Mouse (Mus musculus) adrenal gland, postnatal 14 days (tissue): Measurements from ENCODE around the gene Wdr6. TPM values are rescaled to one million over a fixed set of nuclear protein-coding genes. Genes with fewer than 3 reads are reported as not detected.
A peak's percentile ranks its signal among the peaks of the same experiment; 100 is the strongest.
"Not testable (repeated sequence)": the region's sequence is repeated elsewhere in the genome, so short reads cannot be mapped to it uniquely, and the experiment has no call there.

Source experiments
- DNase-seq: peaks from one replicate; pipeline ENCODE4 v3.0.0; 2021; ENCODE audit warnings: mixed read lengths
- long read RNA-seq, 2 experiments: library from polyadenylated mRNA; stranded (forward); transcript quantifications; one replicate each; pipeline ENCODE4 v2.0.0; 2021
- total RNA-seq: library from RNA; stranded (reverse); gene quantifications from 2 replicates; pipeline ENCODE4 v1.2.3, GENCODE M21; 2021

The Wdr6 gene
- 91.0 and 102 TPM in 2 replicates for total RNA-seq
- long read RNA-seq, experiment 1, full-length matches to known transcripts, result 111 of 152 reads
- long read RNA-seq, experiment 1, partial matches to known transcripts, result 39 of 152 reads
- long read RNA-seq, experiment 1, other reads (novel, unspliced or antisense), result 2 of 152 reads
- long read RNA-seq, experiment 2, full-length matches to known transcripts, result 100 of 142 reads
- long read RNA-seq, experiment 2, partial matches to known transcripts, result 41 of 142 reads
- long read RNA-seq, experiment 2, other reads (novel, unspliced or antisense), result 1 of 142 reads

DNA sequence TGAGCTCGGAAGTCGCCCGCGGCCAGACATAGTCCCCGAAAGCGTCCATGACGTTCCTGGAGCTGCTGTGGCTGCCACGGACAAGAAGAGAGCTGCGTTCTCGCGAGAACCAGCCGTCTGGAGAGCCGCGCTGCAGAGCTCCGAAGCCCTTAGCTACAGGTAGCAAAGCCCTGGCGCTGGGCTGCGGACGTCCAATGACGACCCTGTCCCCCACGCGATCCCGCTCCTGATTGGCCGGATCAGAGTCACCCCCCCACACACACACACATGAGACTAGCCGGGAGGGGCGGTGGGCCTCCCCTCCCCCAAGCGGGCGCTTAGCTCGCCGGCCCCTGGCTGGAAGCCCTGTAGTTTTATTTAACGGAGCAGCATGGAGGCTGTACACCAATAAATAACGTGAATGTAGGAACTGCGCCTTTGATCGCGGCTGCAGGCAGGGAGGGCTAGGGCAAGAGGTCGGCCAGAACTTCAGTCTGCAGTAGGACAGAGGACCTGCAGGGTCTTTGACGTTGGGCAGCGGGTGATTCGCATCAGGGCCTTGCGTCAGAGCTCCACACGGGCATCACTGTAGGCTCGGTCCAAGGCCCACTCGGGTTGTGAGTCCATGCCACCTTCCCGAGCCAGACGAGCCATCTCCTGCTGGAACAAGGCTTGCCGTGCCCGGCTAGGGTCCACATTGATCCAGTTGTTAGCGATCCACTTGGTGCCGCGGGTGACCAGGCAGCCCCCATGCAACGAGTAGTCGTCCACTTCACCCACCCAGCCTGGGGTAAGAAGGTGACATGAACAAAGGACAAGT, at the start of gene Wdr6:
Gene Wdr6 (minus strand): TSS at position 195 of the 799 bp plus-strand sequence.
- DNase-seq, result peak; percentile 97

DNA sequence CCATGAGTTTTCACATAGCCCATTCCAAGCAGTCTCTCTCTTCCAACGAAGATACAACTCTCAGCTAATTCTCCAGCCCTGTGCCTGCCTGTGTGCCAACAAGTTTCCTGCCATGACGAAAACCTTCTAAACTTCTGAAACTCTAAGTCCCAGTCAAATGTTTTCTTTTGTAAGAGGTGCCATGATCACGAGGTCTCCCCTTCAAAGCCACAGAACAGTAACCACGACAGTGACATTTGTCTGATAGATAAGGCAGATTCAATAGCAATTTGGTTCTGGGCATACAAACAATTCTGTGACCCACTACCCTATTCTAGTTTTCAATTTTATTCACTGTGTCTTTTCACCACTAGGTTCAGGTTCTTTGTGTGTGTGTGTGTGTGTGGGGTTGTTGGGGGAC, 49.6 kb upstream of the Wdr6 start:
- DNase-seq, result no peak

DNA sequence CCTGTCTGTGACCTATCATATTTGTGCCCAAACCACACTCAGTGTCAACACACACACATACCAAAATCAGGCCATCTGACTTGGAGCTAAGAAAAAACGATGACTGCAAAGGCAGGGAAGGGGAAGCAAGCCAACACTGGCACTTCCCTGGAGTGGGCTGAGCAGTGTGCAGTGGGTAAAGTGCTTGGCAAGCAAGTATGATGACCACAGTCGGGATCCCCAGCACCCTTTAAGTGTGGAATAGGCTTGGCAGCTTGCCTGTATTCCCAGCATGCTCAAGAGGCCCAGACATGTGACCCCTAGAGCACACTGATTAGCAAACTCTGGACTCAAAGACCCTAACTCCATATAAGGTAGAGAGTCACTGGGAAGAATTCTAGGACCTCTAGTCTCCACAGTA, 48.0 kb upstream of the Wdr6 start:
- DNase-seq, result peak; percentile 10

DNA sequence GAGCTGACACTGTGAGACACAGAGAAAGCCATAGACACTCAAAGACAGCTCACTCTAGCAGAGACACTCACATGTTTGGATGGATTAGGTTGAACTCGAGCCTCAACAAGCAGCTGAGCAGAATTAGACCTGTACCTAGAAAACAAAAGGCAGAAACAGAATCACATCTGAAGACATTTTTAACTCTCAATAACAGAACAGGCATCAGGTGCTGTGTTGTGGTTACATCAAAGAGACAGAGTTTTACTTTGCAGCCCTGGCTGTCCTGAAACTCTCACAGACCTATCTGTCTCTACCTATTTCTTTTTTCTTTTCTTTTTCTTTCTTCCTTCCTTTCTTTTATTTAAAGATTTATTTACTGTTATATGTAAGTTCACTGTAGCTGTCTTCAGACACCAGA, 38.8 kb upstream of the Wdr6 start:
- no peak for DNase-seq

DNA sequence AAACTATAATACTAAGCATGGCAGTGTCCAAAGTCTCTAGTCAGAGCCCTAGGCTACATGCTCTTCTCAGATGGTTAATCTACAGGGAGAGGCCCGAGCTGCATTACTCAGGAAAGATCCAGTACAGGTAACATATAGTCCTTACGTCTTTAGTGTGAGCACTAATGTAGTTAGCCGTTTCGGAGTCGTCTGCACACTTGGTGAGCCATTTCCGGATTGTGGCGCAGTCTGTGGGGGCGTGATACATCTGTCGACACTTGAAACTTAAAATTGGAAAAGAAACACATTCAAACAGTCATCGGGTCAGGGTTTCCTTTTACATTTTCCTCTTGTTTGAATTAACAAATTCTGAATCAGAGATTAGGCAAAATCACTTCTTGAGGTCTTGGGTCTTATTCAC, 32.9 kb upstream of the Wdr6 start:
- DNase-seq, result no peak

DNA sequence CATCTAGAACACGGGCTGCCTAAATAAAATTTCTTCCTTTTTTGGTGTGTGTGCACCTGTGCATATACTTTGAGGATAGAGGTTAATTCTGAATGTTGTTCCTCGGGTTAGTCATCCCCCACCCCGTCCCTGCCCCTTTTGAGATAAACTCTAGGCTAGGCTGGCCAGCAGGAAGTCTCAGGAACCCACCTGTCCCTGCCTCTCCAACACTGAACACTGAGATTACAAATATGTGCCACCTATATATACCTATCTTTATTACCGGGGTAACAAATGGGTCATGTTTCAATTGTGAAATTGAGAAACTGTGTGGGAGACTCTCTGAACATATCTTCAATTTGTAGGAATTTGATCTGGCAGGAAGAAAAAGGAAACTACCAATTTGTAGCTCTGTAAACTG, 30.4 kb upstream of the Wdr6 start:
- DNase-seq, result no peak

GRCm38 (mm10) chr9:108607929-108608328, 29.4 kb upstream of the Wdr6 start:
- not testable (repeated sequence) for DNase-seq

GRCm38 (mm10) chr9:108601986-108602385, 23.4 kb upstream of the Wdr6 start:
- DNase-seq, result no peak

DNA sequence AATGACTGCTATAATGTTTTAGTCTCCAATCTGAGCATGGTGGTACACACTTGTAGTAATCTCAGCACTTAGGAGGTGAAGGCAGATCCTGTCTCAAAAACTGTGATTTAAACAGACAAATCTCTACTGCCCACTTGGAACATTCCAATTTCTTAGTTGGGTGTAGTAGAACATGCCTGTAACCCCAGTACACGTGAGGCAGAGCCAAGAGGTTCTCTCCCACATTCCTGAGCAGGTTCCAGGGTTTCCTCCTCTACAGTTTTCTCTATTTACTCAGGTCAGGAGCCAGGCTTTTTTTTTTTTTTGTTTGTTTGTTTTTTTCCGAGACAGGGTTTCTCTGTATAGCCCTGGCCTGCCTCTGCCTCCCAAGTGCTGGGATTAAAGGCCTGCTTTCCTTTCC, 21.5 kb upstream of the Wdr6 start:
- no peak for DNase-seq

GRCm38 (mm10) chr9:108599021-108599566, 20.6 kb upstream of the Wdr6 start:
- no peak for DNase-seq

GRCm38 (mm10) chr9:108596998-108597764, 18.6 kb upstream of the Wdr6 start, which contains the start of gene P4htm:
P4htm (minus strand) TSS chr9:108597667.
- peak; percentile 86 for DNase-seq

- no peak for DNase-seq
These were observed 15.8 kb upstream of the Wdr6 start for GRCm38 (mm10) chr9:108594354-108594753.

DNA sequence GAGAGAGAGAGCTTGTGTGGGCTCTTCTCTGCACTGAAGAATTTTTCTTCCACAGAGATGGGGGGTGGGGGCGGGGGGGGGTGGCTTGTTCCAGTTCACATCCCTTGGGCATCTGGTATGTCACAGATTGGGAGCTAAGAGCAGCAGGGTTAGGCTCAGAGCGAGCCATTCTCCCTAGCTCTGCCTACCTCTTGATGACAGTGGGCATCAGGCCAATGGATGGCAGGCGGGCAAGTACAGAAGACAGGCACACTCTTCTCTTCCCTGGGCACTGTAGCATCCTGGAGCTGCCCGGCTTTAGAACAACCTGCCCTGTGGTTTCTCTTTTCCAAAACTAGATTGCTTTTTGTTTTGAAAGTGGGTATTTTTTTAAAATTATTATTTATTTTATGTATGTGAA, 12.9 kb upstream of the Wdr6 start:
- DNase-seq, result no peak

- no peak for DNase-seq
These were observed 10.7 kb upstream of the Wdr6 start for GRCm38 (mm10) chr9:108589229-108589628.

DNA sequence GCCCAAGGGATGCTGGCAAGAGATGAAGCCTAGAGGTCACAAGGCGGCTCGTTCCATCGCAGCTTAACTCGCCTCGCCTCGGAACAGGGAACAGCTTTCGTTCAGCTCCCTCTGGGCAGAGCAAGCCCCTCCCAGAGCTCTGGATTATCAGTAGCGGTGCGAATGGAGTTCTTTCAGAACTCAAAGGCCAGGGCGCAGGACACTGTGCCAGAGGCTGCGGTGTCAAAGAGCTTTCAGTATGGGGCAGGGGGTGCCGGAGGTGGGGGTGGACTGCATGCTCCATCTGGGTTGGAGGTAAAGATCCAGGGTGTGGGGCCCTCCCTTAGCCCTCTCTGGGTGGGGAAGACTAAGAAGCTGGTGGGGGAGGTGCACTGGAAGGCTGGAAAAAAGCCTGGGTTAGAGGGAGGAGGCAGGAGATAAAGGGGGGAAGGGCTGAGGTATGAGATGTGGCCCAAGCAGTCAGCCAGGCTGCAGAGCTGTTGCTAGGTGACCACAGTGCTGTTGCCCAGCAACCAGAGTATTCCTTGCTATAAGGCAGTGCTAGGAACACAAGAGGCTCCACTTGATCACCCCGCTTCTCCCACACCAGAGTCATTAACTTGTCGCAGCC, 9.1 kb upstream of the Wdr6 start:
- peak; percentile 84 for DNase-seq

- DNase-seq, result peak; percentile 71
These were observed 778 bp upstream of the Wdr6 start for GRCm38 (mm10) chr9:108579344-108579690.

- DNase-seq, result peak; percentile 82
These were observed 500 bp downstream of the Wdr6 start for GRCm38 (mm10) chr9:108577934-108578544.

DNA sequence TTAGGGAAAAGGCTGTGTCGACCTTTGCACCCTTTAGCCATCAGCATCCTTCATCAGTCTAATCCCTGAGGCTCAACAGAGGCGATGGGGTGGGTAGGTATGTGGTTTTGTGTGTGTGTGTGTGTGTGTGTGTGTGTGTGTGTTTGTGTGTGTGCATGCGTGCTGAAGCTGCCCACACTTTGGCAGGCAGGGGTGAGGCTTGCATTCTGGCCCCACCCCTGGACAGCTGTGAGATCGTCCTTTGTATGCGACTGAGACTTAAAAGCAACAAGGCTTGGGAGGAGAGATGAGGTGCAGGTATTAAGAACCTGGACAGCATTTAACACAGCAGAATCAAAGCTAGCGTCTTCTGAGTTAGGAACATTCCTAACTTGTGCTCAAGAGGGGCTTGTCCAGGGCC, 1.5 kb downstream of the Wdr6 start:
- DNase-seq, result no peak

DNA sequence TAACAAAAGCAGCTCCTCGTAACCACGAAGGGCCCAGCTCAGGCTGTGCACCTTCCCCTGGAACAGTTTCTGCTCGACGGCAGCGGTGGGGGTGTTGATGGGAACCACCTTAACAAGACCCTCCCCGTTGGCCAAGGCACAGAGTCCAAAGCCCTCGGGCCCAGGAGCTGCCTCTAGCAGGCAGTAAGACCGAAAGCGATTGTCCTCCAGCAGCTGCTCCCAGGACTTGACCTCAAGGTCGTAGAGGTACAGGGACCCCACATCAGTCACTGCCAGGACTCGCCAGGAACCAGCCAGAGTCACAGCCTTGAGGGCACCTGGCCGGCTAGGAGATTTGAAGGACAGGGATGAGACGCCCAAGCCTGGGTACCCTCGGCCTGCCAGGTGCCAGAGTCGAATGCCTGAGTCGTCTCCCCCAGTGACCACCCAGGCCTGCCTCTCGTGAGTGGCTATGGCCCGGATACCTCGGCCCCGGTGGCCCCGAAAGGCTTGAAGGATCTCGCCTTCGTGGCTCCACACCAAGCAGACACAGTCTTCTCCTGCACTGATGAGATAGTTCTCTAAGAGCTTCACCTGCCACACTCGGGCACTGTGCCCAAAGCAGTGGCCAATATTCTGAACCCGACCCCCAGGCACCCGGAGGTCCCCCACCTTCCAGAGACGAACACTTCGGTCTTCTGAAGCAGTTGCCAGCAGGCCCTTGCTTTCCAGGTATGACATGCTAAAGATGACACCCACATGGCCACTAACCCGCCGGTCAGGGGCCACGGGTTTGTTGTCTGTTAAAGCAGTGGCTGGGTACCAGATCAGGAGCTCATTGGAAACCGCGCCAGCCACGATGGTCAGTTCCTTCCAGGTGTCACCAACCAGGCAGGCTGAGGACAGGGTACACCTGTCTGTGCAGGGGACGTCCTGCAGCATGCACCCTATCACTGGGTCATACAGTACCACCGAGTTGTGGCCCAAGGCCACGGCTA, 2.9 kb downstream of the Wdr6 start:
- DNase-seq, result no peak

DNA sequence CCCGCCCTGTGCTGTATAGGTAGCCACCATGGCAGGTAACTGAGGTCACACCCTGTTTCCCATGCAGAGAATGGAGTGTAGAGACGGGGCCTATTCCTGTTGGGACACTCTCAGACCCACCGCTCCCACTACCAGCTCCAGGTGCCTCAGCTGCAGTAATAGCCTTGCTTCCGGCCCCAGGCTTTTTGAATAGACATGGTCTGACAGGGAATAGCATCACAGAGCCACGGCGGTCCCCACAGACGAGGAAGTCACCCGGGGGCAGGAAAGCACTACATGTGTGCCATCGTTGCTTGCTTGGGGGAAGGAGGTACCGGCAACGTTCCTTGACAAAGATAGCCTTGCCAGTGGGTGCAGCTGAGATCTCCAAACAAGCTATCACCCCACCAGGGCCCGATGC, 3.6 kb downstream of the Wdr6 start:
- DNase-seq, result no peak
